ENCODE assay signal across 28 mouse cellular contexts in the genomic region with DNA sequence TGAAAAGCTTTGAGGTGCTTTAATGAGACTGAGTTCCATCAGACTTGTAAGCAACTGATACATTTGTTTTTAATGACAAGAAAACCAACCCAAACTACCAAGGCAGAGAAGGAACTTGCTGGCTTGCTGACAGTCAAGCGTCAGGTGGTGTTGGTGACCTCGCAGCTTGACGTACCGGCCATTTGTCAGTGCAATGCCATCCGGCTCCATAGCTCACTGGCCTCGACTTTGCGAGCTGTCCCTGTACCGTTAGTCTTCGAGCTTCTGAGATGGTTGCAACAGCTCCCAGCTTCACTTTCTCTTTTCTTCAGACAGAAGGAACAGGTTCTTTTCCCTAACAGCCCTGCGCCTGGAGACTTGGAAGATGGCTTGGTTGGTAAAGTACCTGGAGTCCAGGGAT. TPM values are rescaled to one million over a fixed set of nuclear protein-coding genes. Genes with fewer than 3 reads are reported as not detected.
"Had no signal": no experiment of that assay in that cellular context is flagged by ENCODE, and none has a peak within 500 bp of the region (broad histone marks: within the 10 kb centered on the region; RNA-seq: fewer than 3 reads in every experiment).

No protein-coding gene starts in this region.

- H3K27ac ChIP-seq: kidney, embryonic 15.5 days; left cerebral cortex, adult 2 months; liver, embryonic 13.5 days; midbrain, embryonic 13.5 days; stomach, postnatal 0 days had no signal

- H3K9me3 ChIP-seq: kidney, embryonic 15.5 days; liver, embryonic 13.5 days; midbrain, embryonic 13.5 days had no signal

- H3K36me3 ChIP-seq: liver, embryonic 13.5 days had no signal

- H3K27me3 ChIP-seq: kidney, embryonic 15.5 days; midbrain, embryonic 13.5 days had no signal

- H3K4me3 ChIP-seq: kidney, embryonic 15.5 days; left cerebral cortex, adult 2 months; liver, embryonic 13.5 days; midbrain, embryonic 13.5 days had no signal

- ATAC-seq: midbrain, embryonic 13.5 days had no signal

- H3K4me2 ChIP-seq: kidney, embryonic 15.5 days; liver, embryonic 13.5 days; midbrain, embryonic 13.5 days had no signal

- H3K9ac ChIP-seq: kidney, embryonic 15.5 days; liver, embryonic 13.5 days; midbrain, embryonic 13.5 days had no signal

- DNase-seq: kidney, adult 2 months; kidney, postnatal 10 days; kidney, postnatal 36 days; layer of hippocampus, postnatal 36 days; liver, embryonic 13.5 days; lung, adult 2 months; lung, postnatal 14 days; lung, postnatal 4 days; right cerebral cortex, adult 18-20 months; right cerebral cortex, postnatal 14 days; right cerebral cortex, postnatal 4 days; thymus, adult 2 months; thymus, postnatal 14 days; thymus, postnatal 4 days had no signal

RNA-seq across cellular contexts. Expression of gene AC140267.1, which starts 18.2 kb away (rescaled TPM):
- total RNA-seq: liver, adult 2 months; midbrain, postnatal 0 days had no signal
- polyA plus RNA-seq: kidney, adult 2 months; kidney, embryonic 15.5 days; limb, embryonic 11.5 days; limb, embryonic 14.5 days; liver, adult 2 months; liver, embryonic 13.5 days; liver, embryonic 16.5 days; lung, adult 2 months; lung, embryonic 16.5 days; midbrain, embryonic 13.5 days; neural tube, embryonic 11.5 days; neural tube, embryonic 14.5 days; stomach, embryonic 14.5 days; stomach, postnatal 0 days; thymus, adult 2 months had no signal

RNA-seq across cellular contexts. Expression of gene Mgat3, which starts 44.0 kb away (rescaled TPM):
- total RNA-seq: megakaryocyte, adult 5-6 weeks had no signal
